Mouse (Mus musculus) CH12.LX (cell line): ENCODE measurements around the gene Abhd2.

Experiments
- CHD1 ChIP-seq: IDR thresholded peaks from 2 replicates; pipeline ENCODE4 v1.6.1; 2012; ENCODE audit warnings: low read depth, low read length, improper control_type of control experiment, inconsistent platforms
- CTCF ChIP-seq, 2 experiments: IDR thresholded peaks in 1 of 2; conservative IDR thresholded peaks in 1 of 2; 2 replicates each; pipeline ENCODE4 v1.5.1; 2011 to 2012; ENCODE audit warnings: low read depth in 2 of 2, low read length in 2 of 2, improper control_type of control experiment in 1 of 2, inconsistent platforms in 1 of 2, mild to moderate bottlenecking in 1 of 2, moderate library complexity in 1 of 2
- E2F4 ChIP-seq: IDR thresholded peaks from 2 replicates; pipeline ENCODE4 v1.6.1; 2011; ENCODE audit warnings: low read depth, low read length, improper control_type of control experiment; ENCODE audit not compliant: insufficient replicate concordance
- ELF1 ChIP-seq: IDR thresholded peaks from 2 replicates; pipeline ENCODE4 v1.6.1; 2014; ENCODE audit warnings: low read depth, mild to moderate bottlenecking, inconsistent platforms, low read length, improper control_type of control experiment
- EP300 ChIP-seq: IDR thresholded peaks from 2 replicates; pipeline ENCODE4 v1.6.1; 2011; ENCODE audit warnings: low read length, improper control_type of control experiment
- POLR2A ChIP-seq: IDR thresholded peaks from 2 replicates; pipeline ENCODE4 v1.6.1; 2011; ENCODE audit warnings: low read depth, mild to moderate bottlenecking, improper control_type of control experiment, low read length
- RCOR1 ChIP-seq: conservative IDR thresholded peaks from 2 replicates; pipeline ENCODE4 v1.6.1; 2012; ENCODE audit warnings: low read depth, mild to moderate bottlenecking, inconsistent platforms, low read length, improper control_type of control experiment
- SIN3A ChIP-seq: IDR thresholded peaks from 2 replicates; pipeline ENCODE4 v1.6.1; 2012; ENCODE audit warnings: low read length, improper control_type of control experiment, inconsistent platforms
- USF2 ChIP-seq: conservative IDR thresholded peaks from 2 replicates; pipeline ENCODE4 v1.6.1; 2011; ENCODE audit warnings: low read depth, low read length, improper control_type of control experiment
- ZC3H11A ChIP-seq: IDR thresholded peaks from 2 replicates; pipeline ENCODE4 v1.6.1; 2012; ENCODE audit warnings: low read depth, mild to moderate bottlenecking, inconsistent platforms, low read length, improper control_type of control experiment
- ZNF384 ChIP-seq: IDR thresholded peaks from 2 replicates; pipeline ENCODE4 v1.6.1; 2012; ENCODE audit warnings: low read depth, low read length, improper control_type of control experiment, inconsistent platforms

GRCm38 (mm10) chr7:79263776-79264175 is 9.2 kb upstream of the Abhd2 start:
- no peak for TF ChIP-seq ZNF384
- TF ChIP-seq E2F4 = no peak
- no peak for TF ChIP-seq CTCF (conservative IDR thresholded peaks at IDR 0.05 in 1 of 2, IDR thresholded peaks at IDR 0.05 in 1 of 2; ENCODE audit: low read depth in 2 of 2, low read length in 2 of 2)
- TF ChIP-seq POLR2A = no peak
- TF ChIP-seq RCOR1 = no peak
- TF ChIP-seq CHD1 = no peak
- no peak for TF ChIP-seq EP300
- TF ChIP-seq SIN3A = no peak
- no peak for TF ChIP-seq ELF1
- no peak for TF ChIP-seq USF2
- TF ChIP-seq ZC3H11A = no peak
